Mouse (Mus musculus): ENCODE data around the gene Spata17.
"Not testable (repeated sequence)": the region's sequence is repeated elsewhere in the genome, so short reads cannot be mapped to it uniquely, and the experiment has no call there.

The Spata17 gene

DNA sequence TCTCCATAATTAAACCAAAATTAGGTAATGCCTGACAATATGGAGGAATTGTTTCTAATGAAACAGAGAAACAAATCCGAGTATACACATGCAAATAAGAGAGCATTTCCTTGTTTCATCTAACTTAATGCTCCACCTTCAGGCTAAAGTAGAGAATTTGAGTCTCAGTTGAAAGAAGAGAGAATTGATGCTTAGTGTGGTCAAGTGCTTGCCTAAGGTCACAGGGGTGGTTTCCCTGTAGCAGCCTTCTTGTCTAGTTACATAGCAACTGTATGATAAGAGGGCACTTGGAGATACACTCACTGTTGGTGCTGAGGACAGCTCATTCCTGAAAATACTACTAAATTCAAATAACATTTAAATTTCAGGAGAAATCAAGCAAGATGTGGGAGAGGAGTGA, 36.7 kb downstream of the Spata17 start:
- no peak for ATAC-seq (ENCODE audit: insufficient number of reproducible peaks, low FRiP score, low TSS enrichment)

DNA sequence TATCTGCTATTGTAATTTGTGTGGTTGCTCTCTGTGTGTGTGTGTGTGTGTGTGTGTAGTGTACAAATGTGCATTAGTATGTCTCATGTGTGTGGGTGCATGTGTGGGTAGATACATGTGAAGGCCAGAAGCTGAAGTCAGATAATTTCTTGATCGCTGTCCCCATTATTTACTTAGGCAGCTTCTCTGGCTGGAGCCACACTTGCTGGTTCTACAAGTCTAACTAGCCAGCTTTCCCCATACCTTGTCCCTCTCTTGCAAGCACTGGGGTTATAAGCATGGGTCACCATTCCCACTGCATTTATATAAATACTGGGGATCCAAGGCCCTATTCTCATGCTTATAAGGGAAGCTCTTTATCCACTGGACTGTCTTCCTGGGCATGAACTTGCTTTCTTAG, 39.3 kb downstream of the Spata17 start:
- no peak for ATAC-seq (ENCODE audit: insufficient number of reproducible peaks, low FRiP score, low TSS enrichment)

- ATAC-seq (ENCODE audit: insufficient number of reproducible peaks, low FRiP score, low TSS enrichment), result no peak
Measured at GRCm38 (mm10) chr1:187170361-187170760, 44.9 kb downstream of the Spata17 start.

DNA sequence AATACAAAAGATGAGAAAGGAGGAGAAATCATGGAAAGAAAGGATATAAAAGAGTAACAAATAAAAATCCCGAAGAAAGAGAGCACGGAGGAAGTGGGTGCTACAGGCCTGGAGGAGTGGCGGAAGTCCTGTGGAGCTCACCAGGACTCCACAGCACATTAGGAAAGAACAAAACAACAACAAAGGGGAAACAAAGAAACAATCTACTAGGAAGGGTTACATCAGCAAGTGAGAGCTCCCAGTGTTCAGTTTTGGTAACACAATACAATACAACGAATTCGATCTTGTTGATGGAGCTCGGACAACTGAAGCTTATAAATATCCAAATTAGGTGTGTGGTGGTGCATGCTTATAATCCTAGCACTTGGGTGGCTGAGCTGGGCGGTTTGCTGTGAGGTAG, 45.6 kb downstream of the Spata17 start:
- no peak for ATAC-seq (ENCODE audit: insufficient number of reproducible peaks, low FRiP score, low TSS enrichment)

DNA sequence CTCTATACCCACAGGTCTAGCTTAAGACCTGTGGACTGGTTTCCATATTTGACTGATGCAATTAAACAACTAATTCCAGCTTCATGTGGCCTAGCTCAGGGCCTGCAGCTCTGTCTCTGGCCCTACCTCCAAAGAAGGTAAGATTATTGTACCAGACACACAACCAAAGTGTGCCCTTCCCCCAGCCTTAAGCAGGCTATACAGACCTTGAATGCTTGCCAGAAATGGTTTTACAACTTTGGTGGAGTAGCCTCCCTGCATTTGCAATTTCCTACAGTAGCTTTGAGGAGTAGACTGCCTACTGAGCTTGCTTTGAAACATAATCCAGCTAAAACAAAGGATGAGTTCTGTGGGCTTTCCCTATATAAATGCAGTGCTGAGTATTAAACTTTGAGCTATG, 51.7 kb downstream of the Spata17 start:
- no peak for ATAC-seq (ENCODE audit: insufficient number of reproducible peaks, low FRiP score, low TSS enrichment)

DNA sequence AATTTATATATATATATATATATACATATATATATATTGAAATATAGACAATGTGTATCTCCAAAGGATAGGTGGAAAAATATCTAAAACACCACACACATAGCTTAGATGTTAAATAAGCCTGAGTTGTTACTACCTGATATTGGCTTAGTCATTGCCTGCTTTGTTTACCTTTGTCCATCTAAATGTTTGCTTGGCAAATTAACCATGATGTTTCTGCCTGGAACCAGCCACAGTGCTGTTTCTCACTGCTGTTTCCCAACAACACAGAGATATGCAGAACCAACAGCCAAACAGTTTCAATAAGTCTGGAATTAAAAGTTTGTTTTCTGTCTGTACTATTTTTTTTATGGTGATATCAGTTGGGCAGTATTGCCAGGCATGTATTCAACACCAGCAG, 59.6 kb downstream of the Spata17 start:
- ATAC-seq (ENCODE audit: insufficient number of reproducible peaks, low FRiP score, low TSS enrichment), result no peak

GRCm38 (mm10) chr1:187153681-187154080, 61.6 kb downstream of the Spata17 start:
- no peak for ATAC-seq (ENCODE audit: insufficient number of reproducible peaks, low FRiP score, low TSS enrichment)

GRCm38 (mm10) chr1:187152571-187152970, 62.7 kb downstream of the Spata17 start:
- no peak for ATAC-seq (ENCODE audit: insufficient number of reproducible peaks, low FRiP score, low TSS enrichment)

DNA sequence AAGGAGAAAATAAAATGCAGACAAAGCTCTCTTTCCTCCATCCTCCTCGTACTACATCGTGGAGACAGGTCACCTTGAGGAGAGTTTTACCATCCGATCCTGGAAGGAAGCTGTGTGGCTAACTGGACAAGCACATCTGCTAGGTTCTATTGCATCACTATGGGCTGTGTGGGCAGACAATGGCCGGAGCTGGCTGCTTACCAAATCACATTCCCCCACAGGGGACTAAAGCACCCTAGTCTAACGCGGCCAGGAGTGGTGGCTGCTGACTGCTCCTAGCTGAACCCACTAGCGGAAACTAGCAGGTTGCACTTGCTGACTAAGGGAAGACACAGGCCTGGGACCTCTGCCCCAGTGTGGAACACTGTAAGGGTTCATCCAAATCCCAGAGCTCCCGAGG, 72.3 kb downstream of the Spata17 start:
- ATAC-seq (ENCODE audit: insufficient number of reproducible peaks, low FRiP score, low TSS enrichment), result 0 out of 2 replicates have a peak, but pooled peaks have one; percentile 31

DNA sequence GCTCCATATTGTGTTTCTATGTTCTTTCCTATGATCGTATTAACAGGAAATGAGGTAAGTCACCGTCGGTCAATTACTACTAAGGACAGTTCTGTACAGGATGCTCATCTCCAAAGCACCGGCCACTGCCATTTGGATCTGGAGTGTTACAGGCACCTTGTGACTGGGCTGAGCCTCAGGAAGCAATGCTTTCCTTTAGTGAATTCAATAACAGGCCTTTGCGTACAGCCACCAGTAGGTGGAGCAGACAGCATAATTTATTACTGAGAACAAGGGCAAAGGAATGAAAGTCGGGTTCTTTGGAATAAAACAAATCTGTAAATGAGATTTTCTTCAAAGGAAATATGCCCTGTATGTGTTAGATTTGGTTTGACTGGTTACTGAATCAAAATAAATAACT, 77.8 kb downstream of the Spata17 start:
- ATAC-seq (ENCODE audit: insufficient number of reproducible peaks, low FRiP score, low TSS enrichment), result peak; percentile 71; the same call in 1 of the 2 replicates

DNA sequence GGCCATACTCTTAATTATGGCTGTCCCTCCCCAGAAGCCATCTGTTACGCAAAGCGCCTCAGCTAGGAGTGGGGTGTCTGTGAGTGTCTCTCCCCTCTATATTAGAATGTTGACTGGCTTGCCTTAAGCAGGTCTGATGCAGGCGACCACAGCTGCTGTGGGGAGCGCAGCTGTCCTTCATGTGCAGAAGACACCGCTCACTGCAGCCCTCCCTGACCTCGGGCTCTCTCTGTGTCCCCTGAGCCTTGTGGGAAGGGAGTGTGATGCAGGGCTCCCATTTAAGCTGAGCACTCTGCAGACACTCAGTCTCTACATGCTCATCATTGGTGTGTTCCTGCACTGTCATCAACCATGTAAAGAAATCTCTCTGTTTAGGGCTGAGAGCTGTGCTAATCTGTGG, 79.4 kb downstream of the Spata17 start:
- no peak for ATAC-seq (ENCODE audit: insufficient number of reproducible peaks, low FRiP score, low TSS enrichment)

- ATAC-seq (ENCODE audit: insufficient number of reproducible peaks, low FRiP score, low TSS enrichment), result no peak
Measured at GRCm38 (mm10) chr1:187133841-187134240, 81.4 kb downstream of the Spata17 start.

GRCm38 (mm10) chr1:187132348-187132747, 82.9 kb downstream of the Spata17 start:
- ATAC-seq (ENCODE audit: insufficient number of reproducible peaks, low FRiP score, low TSS enrichment), result no peak

DNA sequence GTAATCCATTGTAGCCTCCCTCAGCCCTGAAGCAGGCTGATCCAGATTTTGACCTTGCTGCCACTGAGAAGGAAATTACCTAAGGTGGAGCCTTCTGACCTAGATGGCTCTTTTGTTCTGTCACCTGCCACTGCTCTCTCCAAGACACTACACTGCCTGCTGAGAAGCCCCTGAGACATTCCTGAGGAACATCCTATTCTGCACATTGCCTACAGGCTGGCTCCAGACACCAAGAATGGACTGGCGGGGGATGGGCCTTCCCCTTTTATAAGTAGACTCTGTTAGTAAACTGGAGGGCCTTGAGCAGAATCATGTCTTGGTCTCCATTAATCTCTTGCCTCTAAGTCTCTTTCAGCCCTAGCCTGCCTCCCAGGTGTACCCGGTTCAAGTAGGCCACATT, 87.7 kb downstream of the Spata17 start:
- not testable (repeated sequence) for ATAC-seq (ENCODE audit: insufficient number of reproducible peaks, low FRiP score, low TSS enrichment)

GRCm38 (mm10) chr1:187125733-187126132, 89.5 kb downstream of the Spata17 start:
- ATAC-seq (ENCODE audit: insufficient number of reproducible peaks, low FRiP score, low TSS enrichment), result no peak

GRCm38 (mm10) chr1:187124967-187125366, 90.3 kb downstream of the Spata17 start:
- no peak for ATAC-seq (ENCODE audit: insufficient number of reproducible peaks, low FRiP score, low TSS enrichment)

DNA sequence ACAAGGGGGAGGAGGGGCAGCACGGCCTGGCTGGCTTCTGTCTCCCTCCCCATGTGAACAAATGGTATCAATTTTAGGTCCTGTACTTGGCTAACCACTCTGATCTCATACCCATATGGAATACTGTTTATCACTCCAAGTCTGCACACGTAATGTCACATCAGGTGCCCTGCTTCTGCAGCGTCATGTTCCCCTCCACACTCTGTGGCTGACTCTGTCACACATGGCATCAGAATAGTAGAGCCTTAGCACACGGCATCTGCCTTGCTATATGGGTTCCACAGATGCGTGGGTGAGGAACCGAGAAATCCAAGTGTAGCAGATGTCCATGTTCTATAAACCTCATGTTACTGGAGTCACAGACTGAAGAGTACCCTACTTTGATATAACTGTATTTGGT, 96.0 kb downstream of the Spata17 start:
- no peak for ATAC-seq (ENCODE audit: insufficient number of reproducible peaks, low FRiP score, low TSS enrichment)

- no peak for ATAC-seq (ENCODE audit: insufficient number of reproducible peaks, low FRiP score, low TSS enrichment)
Measured at GRCm38 (mm10) chr1:187118108-187118507, 97.2 kb downstream of the Spata17 start.

DNA sequence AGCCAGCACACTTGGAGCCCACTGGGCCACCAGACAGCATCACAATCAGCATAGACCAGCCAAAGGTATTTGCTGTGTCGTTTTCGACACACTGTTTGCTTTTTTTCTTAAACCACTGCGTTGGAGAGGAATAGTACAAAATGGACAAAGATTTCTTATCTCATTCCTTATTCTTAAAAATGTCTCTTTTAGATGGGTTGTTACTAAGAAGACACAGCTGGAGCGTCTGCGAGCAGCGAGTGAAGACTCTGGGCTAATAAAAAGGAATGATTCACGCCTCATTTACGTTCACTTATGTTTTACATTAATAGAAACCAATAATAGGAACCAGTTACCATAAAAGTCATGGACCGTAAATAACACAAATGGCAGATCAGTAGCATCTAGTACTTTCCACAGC, 101.5 kb downstream of the Spata17 start:
- ATAC-seq (ENCODE audit: insufficient number of reproducible peaks, low FRiP score, low TSS enrichment), result no peak

GRCm38 (mm10) chr1:187102130-187102529, 113.1 kb downstream of the Spata17 start:
- no peak for ATAC-seq (ENCODE audit: insufficient number of reproducible peaks, low FRiP score, low TSS enrichment)

GRCm38 (mm10) chr1:187101202-187101601, 114.1 kb downstream of the Spata17 start:
- no peak for ATAC-seq (ENCODE audit: insufficient number of reproducible peaks, low FRiP score, low TSS enrichment)

DNA sequence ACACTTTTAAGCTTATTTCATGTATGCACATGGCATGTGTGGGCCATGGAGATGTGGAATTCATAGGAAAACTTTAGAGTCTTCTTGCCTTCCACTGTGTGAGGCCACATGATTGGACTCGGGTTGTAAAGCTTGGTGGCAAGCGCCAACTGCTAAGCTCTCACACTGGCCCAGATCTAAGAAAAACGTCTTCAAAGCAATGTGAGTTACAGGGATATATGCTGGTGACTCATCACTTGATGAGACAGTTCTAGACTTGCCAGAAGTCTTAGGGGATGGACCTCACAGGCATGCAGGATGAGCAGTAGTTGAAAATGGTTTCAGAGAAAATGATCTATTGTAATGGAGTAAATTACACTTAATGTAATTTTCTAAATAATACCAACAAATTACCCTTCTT, 114.6 kb downstream of the Spata17 start:
- ATAC-seq (ENCODE audit: insufficient number of reproducible peaks, low FRiP score, low TSS enrichment), result no peak

DNA sequence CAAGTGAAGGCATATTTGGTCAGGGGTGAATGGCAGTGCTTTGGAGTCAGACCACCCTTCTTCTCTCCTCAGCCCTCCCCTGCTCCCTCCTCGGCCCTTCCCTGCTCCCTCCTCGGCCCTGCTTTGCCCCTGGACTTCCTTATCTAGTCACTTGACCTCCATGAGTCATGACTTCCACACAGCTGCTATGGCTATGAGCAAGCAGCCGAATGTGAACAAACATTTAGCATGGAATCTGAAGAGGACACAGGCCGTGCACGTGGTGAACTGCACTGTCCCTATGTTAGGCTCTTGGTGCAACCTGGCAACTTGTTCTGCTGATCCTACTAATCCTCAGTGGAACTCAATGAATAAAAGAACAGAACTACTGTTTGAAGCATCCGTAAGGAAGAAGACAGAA, 117.0 kb downstream of the Spata17 start:
- no peak for ATAC-seq (ENCODE audit: insufficient number of reproducible peaks, low FRiP score, low TSS enrichment)
